In the genomic region with DNA sequence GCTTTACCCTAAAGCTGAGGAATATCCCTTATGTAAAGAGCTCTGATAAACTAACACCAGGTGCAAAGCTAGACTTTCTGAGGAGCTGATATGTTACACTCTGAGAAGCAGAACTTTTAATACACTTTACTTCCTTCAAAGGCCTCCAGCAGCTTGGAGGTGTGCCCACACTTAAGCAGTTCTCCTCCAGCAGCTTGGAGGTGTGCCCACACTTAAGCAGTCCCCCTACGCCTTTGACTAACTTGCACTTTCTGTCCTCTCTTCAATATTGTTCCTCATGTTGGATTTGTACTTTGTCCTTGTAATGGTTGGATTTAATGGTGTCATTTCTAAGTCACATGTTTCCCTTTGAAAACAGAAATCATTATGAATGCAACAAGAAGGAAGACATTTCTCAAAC, we compare ENCODE assay signal across 26 mouse cellular contexts. TPM values are rescaled to one million over a fixed set of nuclear protein-coding genes. Genes with fewer than 3 reads are reported as not detected.
DNase-seq lines count a peak whose midpoint lies in the region; ATAC-seq and TF ChIP-seq lines count a peak whose summit lies in the region.
"Had no signal": no experiment of that assay in that cellular context is flagged by ENCODE, and none has a peak within 500 bp of the region (broad histone marks: within the 10 kb centered on the region; RNA-seq: fewer than 3 reads in every experiment).

No protein-coding gene starts in this region.

- no peaks in the 10 kb centered on the region for H3K4me1 ChIP-seq in kidney, embryonic 15.5 days
- peaks cover 0 to 3% of the 10 kb centered on the region in 2 experiments; a peak in 2 of 4 replicates for H3K4me1 ChIP-seq in CH12.LX (ENCODE audit: control insufficient read depth in 1 of 2, insufficient read depth in 2 of 2)
- 0 out of 2 replicates have a peak, but pooled peaks cover 3% of the 10 kb centered on the region for H3K4me1 ChIP-seq in intestine, postnatal 0 days (replicated peaks; ENCODE audit: control insufficient read depth, insufficient read depth, low read length)
- H3K4me1 ChIP-seq: forebrain, embryonic 13.5 days; heart, embryonic 15.5 days; midbrain, embryonic 12.5 days had no signal

- intact Hi-C loops in left cerebral cortex, postnatal 4 days (cut with DNase I) = no loop called here

- no peaks in the 10 kb centered on the region for H3K79me2 ChIP-seq in CH12.LX (replicated peaks; ENCODE audit: control insufficient read depth, extremely low read depth, insufficient read depth, poor library complexity, severe bottlenecking)

- H3K4me3 ChIP-seq in kidney, embryonic 15.5 days (replicated peaks) = no peak overlapping the region
- H3K4me3 ChIP-seq in CH12.LX (replicated peaks in 1 of 3; ENCODE audit: low read depth in 2 of 3, low read length in 2 of 3, poor library complexity in 1 of 3) = no peak overlapping the region
- no peak overlapping the region for H3K4me3 ChIP-seq in intestine, postnatal 0 days (ENCODE audit: low read depth, low read length)
- H3K4me3 ChIP-seq: forebrain, embryonic 13.5 days; heart, embryonic 15.5 days; midbrain, embryonic 12.5 days had no signal

- H3K27ac ChIP-seq in kidney, embryonic 15.5 days = no peak overlapping the region
- H3K27ac ChIP-seq in CH12.LX (ENCODE audit: insufficient read depth, low read depth) = no peak overlapping the region
- peak overlapping the region; percentile 60 for H3K27ac ChIP-seq in intestine, postnatal 0 days (ENCODE audit: low read depth, low read length)
- H3K27ac ChIP-seq: forebrain, embryonic 13.5 days; heart, embryonic 15.5 days; hindbrain, postnatal 0 days; midbrain, embryonic 12.5 days had no signal

- TF ChIP-seq CTCF in CH12.LX (conservative IDR thresholded peaks at IDR 0.05 in 1 of 2, IDR thresholded peaks at IDR 0.05 in 1 of 2; ENCODE audit: low read depth in 2 of 2, low read length in 2 of 2) = no peak
- TF ChIP-seq CTCF in intestine, postnatal 0 days (IDR thresholded peaks at IDR 0.05; ENCODE audit: low read depth) = no peak

- WGBS in kidney, embryonic 15.5 days = 95% methylated on average over 1 of the region's 1 CpGs
- WGBS in intestine, postnatal 0 days = 32% methylated on average over 1 of the region's 1 CpGs

- ATAC-seq in kidney, embryonic 15.5 days (replicated peaks; ENCODE audit: low FRiP score) = no peak
- peak; percentile 96 for ATAC-seq in intestine, postnatal 0 days
- ATAC-seq: forebrain, embryonic 13.5 days; hindbrain, postnatal 0 days; liver, postnatal 0 days; Patski had no signal

- no peak for TF ChIP-seq EP300 in CH12.LX (IDR thresholded peaks at IDR 0.05; ENCODE audit: low read length)

- in situ Hi-C loops in CH12.LX (cut with MboI; ENCODE audit: low pct_ligation_motif_present, low pct_unique_long_range_greater_than_20kb, low sequenced_read_pairs) = no loop called here

- no peak for TF ChIP-seq RAD21 in CH12.LX (IDR thresholded peaks at IDR 0.05; ENCODE audit: low read depth, low read length)

- H3K36me3 ChIP-seq in kidney, embryonic 15.5 days = no peaks in the 10 kb centered on the region
- H3K36me3 ChIP-seq in CH12.LX (replicated peaks in 1 of 2; ENCODE audit: control insufficient read depth in 1 of 2, insufficient read depth in 1 of 2, low read length in 1 of 2) = no peaks in the 10 kb centered on the region
- no peaks in the 10 kb centered on the region for H3K36me3 ChIP-seq in intestine, postnatal 0 days (ENCODE audit: control insufficient read depth, insufficient read depth)
- H3K36me3 ChIP-seq: heart, embryonic 15.5 days; midbrain, embryonic 12.5 days had no signal

- no peak for TF ChIP-seq POLR2A in CH12.LX (IDR thresholded peaks at IDR 0.05; ENCODE audit: low read depth, low read length)

- no peaks in the 10 kb centered on the region for H3K9me3 ChIP-seq in kidney, embryonic 15.5 days (replicated peaks)
- H3K9me3 ChIP-seq in CH12.LX (replicated peaks; ENCODE audit: low read length) = no peaks in the 10 kb centered on the region
- no peaks in the 10 kb centered on the region for H3K9me3 ChIP-seq in intestine, postnatal 0 days (ENCODE audit: control insufficient read depth)
- H3K9me3 ChIP-seq: forebrain, embryonic 13.5 days; heart, embryonic 15.5 days; midbrain, embryonic 12.5 days had no signal

- H3K4me2 ChIP-seq in kidney, embryonic 15.5 days = no peak overlapping the region
- 0 out of 2 replicates have a peak overlapping the region, but pooled peaks have one; percentile 13 for H3K4me2 ChIP-seq in CH12.LX (ENCODE audit: insufficient read depth, low read depth, poor library complexity, severe bottlenecking)
- H3K4me2 ChIP-seq in intestine, postnatal 0 days (replicated peaks; ENCODE audit: low read depth) = peak overlapping the region; percentile 58
- H3K4me2 ChIP-seq: forebrain, embryonic 13.5 days; heart, embryonic 15.5 days; midbrain, embryonic 12.5 days had no signal

- DNase-seq in kidney, adult 18-20 months = peak; percentile 18
- DNase-seq in CH12.LX (ENCODE audit: extremely low read depth) = no peak
- peak; percentile 19 for DNase-seq in brain, adult 2 months (ENCODE audit: low read depth, low spot score)
- no peak for DNase-seq in retina, postnatal 1 day
- no peak for DNase-seq in left cerebral cortex, postnatal 4 days
- no peak for DNase-seq in cerebellum, adult 9-10 months
- DNase-seq: adrenal gland, adult 8-10 months; cerebellum, postnatal 10 days; embryo, embryonic 11 days; gastrocnemius, postnatal 25 days; heart, postnatal 4 days; liver; liver, postnatal 0 days; lung, postnatal 4 days; right cerebral cortex, adult 18-20 months; thymus, postnatal 36 days had no signal

- no peaks in the 10 kb centered on the region for H3K27me3 ChIP-seq in kidney, embryonic 15.5 days
- H3K27me3 ChIP-seq in CH12.LX (replicated peaks) = no peaks in the 10 kb centered on the region
- no peaks in the 10 kb centered on the region for H3K27me3 ChIP-seq in intestine, postnatal 0 days (replicated peaks; ENCODE audit: control insufficient read depth, insufficient read depth, low read length)
- H3K27me3 ChIP-seq: forebrain, embryonic 13.5 days; heart, embryonic 15.5 days; midbrain, embryonic 12.5 days had no signal

- H3K9ac ChIP-seq in kidney, embryonic 15.5 days = no peak overlapping the region
- H3K9ac ChIP-seq in CH12.LX (ENCODE audit: insufficient read depth, low read depth) = no peak overlapping the region
- no peak overlapping the region for H3K9ac ChIP-seq in intestine, postnatal 0 days (ENCODE audit: low read depth, low read length)
- H3K9ac ChIP-seq: forebrain, embryonic 13.5 days; heart, embryonic 15.5 days; liver, postnatal 0 days; midbrain, embryonic 12.5 days had no signal

- dilution Hi-C loops in CH12.LX (cut with MboI; ENCODE audit: extremely low pct_ligation_motif_present, extremely low pct_unique_long_range_greater_than_20kb, low sequenced_read_pairs) = no loop called here

TF ChIP-seq in CH12.LX, 34 proteins besides CTCF, POLR2A, EP300 and RAD21:
- no peak for TF ChIP-seq MEF2A (IDR thresholded peaks at IDR 0.05; ENCODE audit: borderline replicate concordance, low read depth, low read length)
- no peak for TF ChIP-seq UBTF (IDR thresholded peaks at IDR 0.05; ENCODE audit: low read depth, low read length)
- peak; percentile 47; the same call in 1 of the 2 replicates for TF ChIP-seq HCFC1 (IDR thresholded peaks at IDR 0.05; ENCODE audit: low read depth, low read length)
- TF ChIP-seq NRF1 (IDR thresholded peaks at IDR 0.05; ENCODE audit: low read depth, low read length) = no peak

RNA-seq across cellular contexts. Expression of a gene that starts 1.9 kb away (rescaled TPM):
- polyA plus RNA-seq in kidney, embryonic 15.5 days (2015; fragmentation: Nextera tagmentation; extraction: Ambion mirVana) = not detected in 2 replicates
- total RNA-seq in CH12.LX (2012; rRNA removed) = 1.3 and 1.5 TPM in 2 replicates
- total RNA-seq in CH12.LX (2014; rRNA removed) = 0.14 and 0.20 TPM in 2 replicates
- 0.15 and 0.29 TPM in 2 replicates for polyA plus RNA-seq in CH12.LX (2012; ENCODE audit: insufficient read length, low read depth)
- 18.4 and 21.0 TPM in 2 replicates for polyA plus RNA-seq in intestine, postnatal 0 days (2015; fragmentation: Nextera tagmentation; extraction: Ambion mirVana)
- total RNA-seq in left cerebral cortex, postnatal 4 days (2021) = not detected
- total RNA-seq: gastrocnemius, postnatal 25 days; heart, postnatal 4 days; hindbrain, postnatal 0 days; left cerebral cortex, postnatal 25 days; monocyte, adult 5-6 weeks had no signal
- polyA plus RNA-seq: forebrain, embryonic 13.5 days; heart, embryonic 15.5 days; hindbrain, postnatal 0 days; liver, postnatal 0 days; midbrain, embryonic 12.5 days; neural tube, embryonic 11.5 days; Patski had no signal

Comparison
In these comparisons a context has a peak if more than half of its experiments do, and no peak if none do; other contexts are left out.
1. DNase-seq: peak in kidney, adult 18-20 months (single experiment) and brain, adult 2 months (single experiment); none in CH12.LX (single experiment), retina, postnatal 1 day (single experiment), left cerebral cortex, postnatal 4 days (single experiment) and cerebellum, adult 9-10 months (single experiment).
2. RNA of a gene that starts 1.9 kb away (polyA plus RNA-seq): 18.4 to 21.0 TPM in intestine, postnatal 0 days; 0.15 to 0.29 TPM in CH12.LX and not detected in kidney, embryonic 15.5 days; every median in the first group is over 10 times any median in the second.